Mouse (Mus musculus): Measurements from ENCODE around the gene Six5. TPM values are rescaled to one million over a fixed set of nuclear protein-coding genes. Genes with fewer than 3 reads are reported as not detected.
"Not testable (repeated sequence)": the region's sequence is repeated elsewhere in the genome, so short reads cannot be mapped to it uniquely, and the experiment has no call there.

The Six5 gene
- polyA plus RNA-seq, 1 experiment from 2014 or later = 2.5 TPM

DNA sequence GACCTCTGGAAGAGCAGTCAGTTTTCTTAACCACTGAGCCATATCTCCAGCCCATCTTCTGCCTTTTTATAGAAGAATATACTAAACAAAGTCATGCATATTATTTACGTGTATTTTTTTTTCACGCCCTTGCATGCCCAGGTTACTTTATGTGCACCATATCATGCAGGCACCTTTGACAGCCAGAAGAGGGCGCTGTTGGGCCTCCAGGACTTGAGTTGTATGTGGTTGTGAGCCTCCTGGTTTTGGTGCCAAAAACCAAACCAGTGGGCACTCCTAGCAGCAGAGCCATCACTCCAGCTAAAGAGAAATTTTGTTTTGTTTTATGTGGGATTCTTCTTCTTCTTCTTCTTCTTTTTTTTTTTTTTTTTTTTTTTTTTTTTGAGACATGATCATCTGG is 24.9 kb upstream of the Six5 start:
- no peaks in the 10 kb centered on the region for H3K36me3 ChIP-seq (ENCODE audit: control insufficient read depth, insufficient read depth, low read length)
- H3K4me3 ChIP-seq (replicated peaks; ENCODE audit: low read depth, low read length) = no peak overlapping the region
- H3K27ac ChIP-seq (replicated peaks; ENCODE audit: low read depth, low read length) = no peak overlapping the region
- no peak overlapping the region for H3K4me2 ChIP-seq (ENCODE audit: low read length)
- H3K27me3 ChIP-seq (ENCODE audit: control insufficient read depth, insufficient read depth, low read length) = peaks cover 12% of the 10 kb centered on the region; the same call in 1 of the 2 replicates
- H3K9ac ChIP-seq (replicated peaks; ENCODE audit: low read length) = no peak overlapping the region
- H3K9me3 ChIP-seq (ENCODE audit: control insufficient read depth, low read length) = no peaks in the 10 kb centered on the region
- DNase-seq (peak; percentile 18), ATAC-seq (ENCODE audit: low FRiP score, low TSS enrichment) (no peak)
- no peaks in the 10 kb centered on the region for H3K4me1 ChIP-seq (ENCODE audit: control insufficient read depth, insufficient read depth, low read length)
- WGBS = 48% methylated on average over 3 of the region's 3 CpGs

DNA sequence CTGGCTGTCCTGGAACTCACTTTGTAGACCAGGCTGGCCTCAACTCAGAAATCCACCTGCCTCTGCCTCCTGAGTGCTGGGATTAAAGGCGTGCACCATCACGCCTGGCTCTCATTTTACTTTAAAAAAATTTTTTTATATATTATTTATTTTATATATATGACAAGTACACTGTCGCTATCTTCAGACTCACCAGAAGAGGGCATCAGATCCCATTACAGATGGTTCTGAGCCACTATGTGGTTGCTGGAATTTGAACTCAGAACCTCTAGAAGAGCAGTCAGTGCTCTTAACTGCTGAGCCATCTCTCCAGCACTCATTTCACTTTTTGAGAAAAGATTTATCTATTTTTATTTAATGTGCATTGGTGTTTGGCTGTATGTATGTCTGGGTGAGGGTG is 23.4 kb upstream of the Six5 start:
- not testable (repeated sequence) for H3K27ac ChIP-seq (replicated peaks; ENCODE audit: low read depth, low read length); H3K36me3 ChIP-seq (ENCODE audit: control insufficient read depth, insufficient read depth, low read length); H3K4me3 ChIP-seq (replicated peaks; ENCODE audit: low read depth, low read length); ATAC-seq (ENCODE audit: low FRiP score, low TSS enrichment); H3K27me3 ChIP-seq (ENCODE audit: control insufficient read depth, insufficient read depth, low read length); H3K9me3 ChIP-seq (ENCODE audit: control insufficient read depth, low read length); H3K4me1 ChIP-seq (ENCODE audit: control insufficient read depth, insufficient read depth, low read length); H3K9ac ChIP-seq (replicated peaks; ENCODE audit: low read length); H3K4me2 ChIP-seq (ENCODE audit: low read length); DNase-seq
- 61% methylated on average over 3 of the region's 3 CpGs for WGBS

DNA sequence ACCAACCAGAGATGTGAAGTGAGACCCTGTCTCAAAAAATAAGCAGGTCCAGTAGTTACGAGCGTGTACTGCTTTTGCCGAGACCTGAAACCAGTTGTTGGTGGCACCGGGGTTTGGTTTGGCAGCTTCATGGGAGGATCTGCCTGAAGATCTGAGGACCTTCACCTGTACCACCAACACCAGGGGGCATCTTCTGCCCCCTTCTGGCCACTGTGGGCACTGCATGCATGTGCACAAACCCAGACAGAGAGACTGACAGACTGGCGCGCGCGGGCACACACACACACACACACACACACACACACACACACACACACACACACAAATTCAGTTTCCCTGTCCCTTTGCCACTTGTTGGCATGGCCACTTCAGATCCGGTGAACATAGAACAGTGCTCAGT is 20.9 kb upstream of the Six5 start:
- peaks cover 15% of the 10 kb centered on the region for H3K4me1 ChIP-seq (ENCODE audit: control insufficient read depth, insufficient read depth, low read length)
- H3K27ac ChIP-seq (replicated peaks; ENCODE audit: low read depth, low read length) = no peak overlapping the region
- whole genome bisulfite sequencing = 81% methylated on average over 9 of the region's 9 CpGs
- ATAC-seq (ENCODE audit: low FRiP score, low TSS enrichment) = no peak
- H3K36me3 ChIP-seq (ENCODE audit: control insufficient read depth, insufficient read depth, low read length) = peaks cover 7% of the 10 kb centered on the region
- H3K4me2 ChIP-seq (ENCODE audit: low read length) = no peak overlapping the region
- DNase-seq = no peak
- no peaks in the 10 kb centered on the region for H3K9me3 ChIP-seq (ENCODE audit: control insufficient read depth, low read length)
- no peak overlapping the region for H3K9ac ChIP-seq (replicated peaks; ENCODE audit: low read length)
- H3K4me3 ChIP-seq (replicated peaks; ENCODE audit: low read depth, low read length) = no peak overlapping the region
- H3K27me3 ChIP-seq (ENCODE audit: control insufficient read depth, insufficient read depth, low read length) = no peaks in the 10 kb centered on the region

DNA sequence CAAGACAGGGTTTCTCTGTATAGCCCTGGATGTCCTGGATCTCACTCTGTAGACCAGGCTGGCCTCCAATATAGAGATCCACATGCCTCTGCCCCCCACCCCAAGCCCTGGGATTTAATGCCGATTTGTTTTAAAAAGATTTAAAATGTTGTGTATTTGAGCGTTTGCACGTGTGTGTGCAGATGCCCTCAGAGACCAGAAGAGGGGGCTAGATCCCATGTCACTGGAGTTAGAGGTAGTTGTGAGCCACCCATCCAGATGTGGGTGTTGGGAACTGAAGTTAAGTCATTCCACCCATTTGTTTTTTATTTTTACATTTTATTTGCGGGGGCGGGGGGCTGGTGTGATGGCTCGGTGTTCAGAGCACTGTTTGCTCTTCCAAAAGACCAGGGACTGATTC is 19.9 kb upstream of the Six5 start:
- ATAC-seq (ENCODE audit: low FRiP score, low TSS enrichment) (no peak), DNase-seq (no peak)
- no peak overlapping the region for H3K4me3 ChIP-seq (replicated peaks; ENCODE audit: low read depth, low read length)
- H3K27me3 ChIP-seq (ENCODE audit: control insufficient read depth, insufficient read depth, low read length) = no peaks in the 10 kb centered on the region
- no peaks in the 10 kb centered on the region for H3K9me3 ChIP-seq (ENCODE audit: control insufficient read depth, low read length)
- H3K27ac ChIP-seq (replicated peaks; ENCODE audit: low read depth, low read length) = no peak overlapping the region
- H3K36me3 ChIP-seq (ENCODE audit: control insufficient read depth, insufficient read depth, low read length) = peaks cover 17% of the 10 kb centered on the region
- no peak overlapping the region for H3K4me2 ChIP-seq (ENCODE audit: low read length)
- WGBS = 97% methylated on average over 6 of the region's 6 CpGs
- no peak overlapping the region for H3K9ac ChIP-seq (replicated peaks; ENCODE audit: low read length)
- H3K4me1 ChIP-seq (ENCODE audit: control insufficient read depth, insufficient read depth, low read length) = peaks cover 15% of the 10 kb centered on the region

DNA sequence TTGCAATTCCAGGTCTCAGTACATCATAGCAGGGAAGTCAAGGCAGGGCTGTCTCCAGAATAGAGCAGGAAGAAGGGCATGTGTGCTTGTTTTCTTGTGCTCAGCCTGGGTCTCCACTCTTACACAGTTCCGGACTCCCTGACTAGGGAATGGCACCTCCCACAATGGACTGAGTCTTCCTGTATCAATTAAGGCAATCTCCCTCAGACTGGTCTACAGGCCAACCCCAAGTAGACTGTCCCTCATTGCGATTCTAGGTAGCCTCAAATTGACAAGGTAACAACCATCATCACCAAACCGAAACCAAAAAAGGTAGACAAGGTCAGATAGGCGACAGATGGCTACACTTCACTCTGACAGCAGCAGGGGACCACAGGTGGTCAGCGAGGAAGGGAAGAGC is 19.2 kb upstream of the Six5 start:
- WGBS = 64% methylated on average over 5 of the region's 5 CpGs
- DNase-seq (no peak), ATAC-seq (ENCODE audit: low FRiP score, low TSS enrichment) (no peak)
- Histone ChIP-seq H3K9ac (replicated peaks; ENCODE audit: low read length) (no peak overlapping the region), H3K4me1 (ENCODE audit: control insufficient read depth, insufficient read depth, low read length) (peaks cover 15% of the 10 kb centered on the region), H3K27ac (replicated peaks; ENCODE audit: low read depth, low read length) (peak overlapping the region; percentile 54; the same call in 1 of the 2 replicates), H3K9me3 (ENCODE audit: control insufficient read depth, low read length) (no peaks in the 10 kb centered on the region), H3K4me3 (replicated peaks; ENCODE audit: low read depth, low read length) (peak overlapping the region; percentile 95), H3K36me3 (ENCODE audit: control insufficient read depth, insufficient read depth, low read length) (peaks cover 25% of the 10 kb centered on the region), H3K27me3 (ENCODE audit: control insufficient read depth, insufficient read depth, low read length) (no peaks in the 10 kb centered on the region), H3K4me2 (ENCODE audit: low read length) (peak overlapping the region; percentile 95)

DNA sequence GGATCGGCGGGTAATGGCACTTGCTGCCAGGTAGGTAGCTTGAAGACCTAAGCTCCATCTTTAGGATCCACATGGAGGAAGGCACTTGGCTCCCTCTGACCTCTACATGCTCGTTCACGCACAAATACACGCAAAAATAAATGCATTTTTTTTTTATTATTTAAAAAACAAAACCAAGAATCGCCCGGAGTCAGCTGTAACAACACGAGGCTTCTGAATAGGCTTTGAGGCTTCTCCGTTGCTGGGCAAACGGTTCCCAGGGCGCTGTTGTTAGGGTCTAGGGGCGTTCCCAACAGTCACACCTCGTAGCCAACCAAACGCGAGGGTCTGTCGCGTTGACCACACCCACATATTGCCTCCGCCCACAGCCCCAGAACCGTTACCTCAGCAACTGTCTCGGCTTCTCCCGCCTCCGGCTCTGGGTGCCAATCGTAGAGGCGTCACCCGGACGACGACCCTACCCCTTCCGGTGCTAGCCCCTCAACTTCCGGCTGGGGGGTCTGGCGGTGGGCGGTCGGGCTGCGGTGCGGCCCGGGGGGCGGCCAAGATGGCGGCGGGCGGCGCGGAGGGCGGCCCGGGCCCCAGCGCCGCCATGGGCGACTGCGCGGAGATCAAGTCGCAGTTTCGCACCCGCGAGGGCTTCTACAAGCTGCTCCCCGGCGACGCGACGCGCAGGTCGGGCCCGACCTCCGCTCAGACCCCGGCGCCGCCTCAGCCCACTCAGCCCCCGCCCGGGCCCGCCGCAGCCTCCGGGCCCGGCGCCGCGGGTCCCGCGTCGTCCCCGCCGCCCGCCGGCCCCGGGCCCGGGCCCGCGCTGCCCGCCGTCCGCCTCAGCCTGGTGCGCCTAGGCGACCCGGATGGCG is 18.4 kb upstream of the Six5 start, which contains the start of gene Dmwd:
TSS of gene Dmwd (plus strand) at position 505 of the 863 bp plus-strand sequence.
- ATAC-seq (ENCODE audit: low FRiP score, low TSS enrichment) = peak; percentile 99
- peak within 1 kb of the TSS; percentile 95 for H3K4me2 ChIP-seq (ENCODE audit: low read length)
- peak within 1 kb of the TSS; percentile 95 for H3K4me3 ChIP-seq (replicated peaks; ENCODE audit: low read depth, low read length)
- H3K27ac ChIP-seq (replicated peaks; ENCODE audit: low read depth, low read length) = peak within 1 kb of the TSS; percentile 82
- DNase-seq = peak; percentile 99
- WGBS = 1% methylated on average over 91 of the region's 91 CpGs
- H3K4me1 ChIP-seq (ENCODE audit: control insufficient read depth, insufficient read depth, low read length) = peaks cover 15% of the 10 kb centered on the region
- H3K9me3 ChIP-seq (ENCODE audit: control insufficient read depth, low read length) = no peaks in the 10 kb centered on the region
- H3K27me3 ChIP-seq (ENCODE audit: control insufficient read depth, insufficient read depth, low read length) = no peaks in the 10 kb centered on the region
- H3K9ac ChIP-seq (replicated peaks; ENCODE audit: low read length) = peak within 1 kb of the TSS; percentile 96
- H3K36me3 ChIP-seq (ENCODE audit: control insufficient read depth, insufficient read depth, low read length) = peaks cover 32% of the 10 kb centered on the region

DNA sequence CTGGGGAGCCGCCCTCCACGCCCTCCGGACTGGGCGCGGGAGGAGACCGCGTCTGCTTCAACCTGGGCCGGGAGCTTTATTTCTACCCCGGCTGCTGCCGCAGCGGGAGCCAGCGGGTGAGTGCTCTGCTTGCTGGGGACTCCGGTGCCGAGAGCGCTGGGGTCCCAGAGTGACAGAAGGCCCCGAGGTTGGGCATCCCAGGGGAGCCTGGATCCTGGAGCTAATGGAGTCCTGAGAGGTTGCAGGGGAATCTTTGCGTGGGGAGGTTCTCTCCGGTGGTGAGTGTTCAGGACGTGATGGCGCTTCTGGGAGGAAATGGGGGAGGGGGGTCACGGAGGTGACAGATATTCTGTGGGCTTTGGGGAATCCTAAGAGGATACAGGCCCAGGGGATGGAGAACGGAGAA is 17.8 kb upstream of the Six5 start:
- peak; percentile 47 for DNase-seq
- Histone ChIP-seq H3K27me3 (ENCODE audit: control insufficient read depth, insufficient read depth, low read length) (no peaks in the 10 kb centered on the region), H3K27ac (replicated peaks; ENCODE audit: low read depth, low read length) (peak overlapping the region; percentile 82), H3K36me3 (ENCODE audit: control insufficient read depth, insufficient read depth, low read length) (peaks cover 38% of the 10 kb centered on the region), H3K4me3 (replicated peaks; ENCODE audit: low read depth, low read length) (peak overlapping the region; percentile 95), H3K4me2 (ENCODE audit: low read length) (peak overlapping the region; percentile 95), H3K4me1 (ENCODE audit: control insufficient read depth, insufficient read depth, low read length) (peaks cover 15% of the 10 kb centered on the region), H3K9ac (replicated peaks; ENCODE audit: low read length) (peak overlapping the region; percentile 96), H3K9me3 (ENCODE audit: control insufficient read depth, low read length) (no peaks in the 10 kb centered on the region)
- WGBS = under 1% methylated on average over 22 of the region's 22 CpGs
- no peak for ATAC-seq (ENCODE audit: low FRiP score, low TSS enrichment)

DNA sequence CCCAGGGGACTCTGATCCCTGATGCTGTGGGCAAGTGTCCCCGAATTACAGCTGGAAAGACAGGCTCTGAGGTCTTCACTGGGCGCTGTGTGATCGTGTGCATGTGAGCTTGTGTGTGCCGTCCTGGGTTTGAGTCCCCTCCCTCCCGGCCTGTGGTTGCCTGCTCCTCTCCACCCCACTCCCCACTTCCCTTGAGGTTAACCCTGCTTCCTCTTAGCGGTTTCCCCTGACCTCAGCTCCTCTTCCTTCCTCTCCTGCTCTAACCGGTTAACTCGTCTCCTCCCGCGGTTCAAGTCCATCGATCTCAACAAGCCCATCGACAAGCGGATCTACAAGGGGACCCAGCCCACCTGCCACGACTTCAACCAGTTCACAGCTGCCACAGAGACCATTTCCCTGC is 16.6 kb upstream of the Six5 start:
- peaks cover 15% of the 10 kb centered on the region for H3K4me1 ChIP-seq (ENCODE audit: control insufficient read depth, insufficient read depth, low read length)
- peaks cover 50% of the 10 kb centered on the region for H3K36me3 ChIP-seq (ENCODE audit: control insufficient read depth, insufficient read depth, low read length)
- no peak for ATAC-seq (ENCODE audit: low FRiP score, low TSS enrichment)
- 79% methylated on average over 14 of the region's 14 CpGs for WGBS
- H3K27me3 ChIP-seq (ENCODE audit: control insufficient read depth, insufficient read depth, low read length) = no peaks in the 10 kb centered on the region
- no peaks in the 10 kb centered on the region for H3K9me3 ChIP-seq (ENCODE audit: control insufficient read depth, low read length)
- no peak for DNase-seq
- peak overlapping the region; percentile 95 for H3K4me2 ChIP-seq (ENCODE audit: low read length)
- H3K9ac ChIP-seq (replicated peaks; ENCODE audit: low read length) = peak overlapping the region; percentile 3; the same call in 1 of the 2 replicates
- H3K4me3 ChIP-seq (replicated peaks; ENCODE audit: low read depth, low read length) = peak overlapping the region; percentile 95
- no peak overlapping the region for H3K27ac ChIP-seq (replicated peaks; ENCODE audit: low read depth, low read length)

DNA sequence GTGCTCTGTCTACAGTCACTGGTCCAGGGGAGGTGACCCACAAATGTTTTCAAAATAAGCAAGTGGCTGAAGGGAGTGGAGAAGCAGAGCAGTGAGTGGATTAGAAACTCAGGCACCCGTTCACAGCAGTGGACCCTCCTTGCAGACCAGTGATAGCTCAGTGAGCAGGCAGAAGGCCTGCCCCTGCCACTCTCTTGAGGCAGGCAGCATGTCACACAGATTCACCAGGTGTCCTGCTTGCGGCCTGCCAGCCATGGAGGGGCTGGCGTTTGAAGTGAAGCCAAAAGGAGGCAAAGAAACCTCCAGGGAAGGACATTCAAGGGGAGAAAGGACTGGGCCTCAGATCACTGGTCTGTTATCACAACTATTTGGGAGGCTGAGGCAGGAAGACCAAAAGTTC is 15.7 kb upstream of the Six5 start:
- no peak overlapping the region for H3K4me3 ChIP-seq (replicated peaks; ENCODE audit: low read depth, low read length)
- H3K4me2 ChIP-seq (ENCODE audit: low read length) = no peak overlapping the region
- 86% methylated on average over 3 of the region's 3 CpGs for WGBS
- no peaks in the 10 kb centered on the region for H3K27me3 ChIP-seq (ENCODE audit: control insufficient read depth, insufficient read depth, low read length)
- DNase-seq (no peak), ATAC-seq (ENCODE audit: low FRiP score, low TSS enrichment) (no peak)
- peaks cover 15% of the 10 kb centered on the region for H3K4me1 ChIP-seq (ENCODE audit: control insufficient read depth, insufficient read depth, low read length)
- no peak overlapping the region for H3K9ac ChIP-seq (replicated peaks; ENCODE audit: low read length)
- peaks cover 60% of the 10 kb centered on the region for H3K36me3 ChIP-seq (ENCODE audit: control insufficient read depth, insufficient read depth, low read length)
- H3K27ac ChIP-seq (replicated peaks; ENCODE audit: low read depth, low read length) = no peak overlapping the region
- no peaks in the 10 kb centered on the region for H3K9me3 ChIP-seq (ENCODE audit: control insufficient read depth, low read length)
